Mouse (Mus musculus): ENCODE results near the gene Ifitm3. TPM values are rescaled to one million over a fixed set of nuclear protein-coding genes. Genes with fewer than 3 reads are reported as not detected.

Gene Ifitm3
- polyA plus RNA-seq, 1 experiment from 2014 or later, result 218 TPM

GRCm38 (mm10) chr7:140960026-140960425, 50.5 kb downstream of the Ifitm3 start:
- no peak for ATAC-seq (replicated peaks; ENCODE audit: extremely low read depth, insufficient read depth, low FRiP score)
- Histone ChIP-seq H3K9me3 (replicated peaks; ENCODE audit: control insufficient read depth, low read length) (no peaks in the 10 kb centered on the region), H3K36me3 (ENCODE audit: control insufficient read depth, insufficient read depth) (no peaks in the 10 kb centered on the region), H3K4me2 (ENCODE audit: low read depth, low read length) (no peak overlapping the region), H3K9ac (ENCODE audit: low read length) (no peak overlapping the region), H3K4me1 (ENCODE audit: control insufficient read depth, insufficient read depth, low read length) (peaks cover 10% of the 10 kb centered on the region), H3K27ac (ENCODE audit: low read length) (no peak overlapping the region), H3K27me3 (ENCODE audit: control insufficient read depth, insufficient read depth, low read length) (peaks cover 3% of the 10 kb centered on the region), H3K4me3 (ENCODE audit: low read length) (no peak overlapping the region)
- WGBS, result 76% methylated on average over 5 of the region's 5 CpGs

Other genes with a start within 250 kb of the Ifitm3 start
- not detected in 2 replicates for gene Cyp2e1, start 247.0 kb downstream of the Ifitm3 start, polyA plus RNA-seq (2015; fragmentation: Nextera tagmentation; extraction: Ambion mirVana)
- gene Syce1, start 222.9 kb downstream of the Ifitm3 start, polyA plus RNA-seq (2015; fragmentation: Nextera tagmentation; extraction: Ambion mirVana), result 0.14 and 0.34 TPM in 2 replicates
- 0.74 and 0.93 TPM in 2 replicates for gene Zfp941, start 188.6 kb downstream of the Ifitm3 start, polyA plus RNA-seq (2015; fragmentation: Nextera tagmentation; extraction: Ambion mirVana)
- gene Urah, start 175.8 kb downstream of the Ifitm3 start, polyA plus RNA-seq (2015; fragmentation: Nextera tagmentation; extraction: Ambion mirVana), result 1.0 and 1.1 TPM in 2 replicates
- 0.62 and 0.84 TPM in 2 replicates for gene Scgb1c1, start 165.2 kb downstream of the Ifitm3 start, polyA plus RNA-seq (2015; fragmentation: Nextera tagmentation; extraction: Ambion mirVana)
- gene Odf3, start 163.0 kb downstream of the Ifitm3 start, polyA plus RNA-seq (2015; fragmentation: Nextera tagmentation; extraction: Ambion mirVana), result not detected in 2 replicates
- gene Gm45785, start 154.4 kb downstream of the Ifitm3 start, polyA plus RNA-seq (2015; fragmentation: Nextera tagmentation; extraction: Ambion mirVana), result not detected in 2 replicates
- gene Ric8a, start 153.8 kb downstream of the Ifitm3 start, polyA plus RNA-seq (2015; fragmentation: Nextera tagmentation; extraction: Ambion mirVana), result 43.7 and 50.4 TPM in 2 replicates
- gene Bet1l, start 153.2 kb downstream of the Ifitm3 start, polyA plus RNA-seq (2015; fragmentation: Nextera tagmentation; extraction: Ambion mirVana), result 31.6 and 39.5 TPM in 2 replicates
- gene Psmd13, start 128.8 kb downstream of the Ifitm3 start, polyA plus RNA-seq (2015; fragmentation: Nextera tagmentation; extraction: Ambion mirVana), result 181 and 189 TPM in 2 replicates
- 65.4 and 71.2 TPM in 2 replicates for gene Sirt3, start 128.5 kb downstream of the Ifitm3 start, polyA plus RNA-seq (2015; fragmentation: Nextera tagmentation; extraction: Ambion mirVana)
- gene Cox8b, start 110.3 kb downstream of the Ifitm3 start, polyA plus RNA-seq (2015; fragmentation: Nextera tagmentation; extraction: Ambion mirVana), result 467 and 515 TPM in 2 replicates
- 0.82 and 1.6 TPM in 2 replicates for gene Nlrp6, start 89.9 kb downstream of the Ifitm3 start, polyA plus RNA-seq (2015; fragmentation: Nextera tagmentation; extraction: Ambion mirVana)
- 12.2 and 12.4 TPM in 2 replicates for gene Pgghg, start 69.4 kb downstream of the Ifitm3 start, polyA plus RNA-seq (2015; fragmentation: Nextera tagmentation; extraction: Ambion mirVana)
- gene Ifitm5, start 60.5 kb downstream of the Ifitm3 start, polyA plus RNA-seq (2015; fragmentation: Nextera tagmentation; extraction: Ambion mirVana), result 1.3 and 1.6 TPM in 2 replicates
- gene Gm45717, start 54.8 kb downstream of the Ifitm3 start, polyA plus RNA-seq (2015; fragmentation: Nextera tagmentation; extraction: Ambion mirVana), result 0.66 TPM in 1 of 2 replicates, not detected in the other
- gene Ifitm2, start 54.8 kb downstream of the Ifitm3 start, polyA plus RNA-seq (2015; fragmentation: Nextera tagmentation; extraction: Ambion mirVana), result 525 and 571 TPM in 2 replicates
- gene Ifitm1, start 43.5 kb downstream of the Ifitm3 start, polyA plus RNA-seq (2015; fragmentation: Nextera tagmentation; extraction: Ambion mirVana), result 24.0 and 34.8 TPM in 2 replicates
- gene Ifitm6, start 7.2 kb upstream of the Ifitm3 start, polyA plus RNA-seq (2015; fragmentation: Nextera tagmentation; extraction: Ambion mirVana), result 1.0 and 1.3 TPM in 2 replicates
- not detected in 2 replicates for gene Gm17387, start 18.4 kb upstream of the Ifitm3 start, polyA plus RNA-seq (2015; fragmentation: Nextera tagmentation; extraction: Ambion mirVana)
- gene B4galnt4, start 50.3 kb upstream of the Ifitm3 start, polyA plus RNA-seq (2015; fragmentation: Nextera tagmentation; extraction: Ambion mirVana), result 0.54 and 0.97 TPM in 2 replicates
- gene Pkp3, start 67.4 kb upstream of the Ifitm3 start, polyA plus RNA-seq (2015; fragmentation: Nextera tagmentation; extraction: Ambion mirVana), result 4.1 and 5.2 TPM in 2 replicates
- 7.4 and 8.5 TPM in 2 replicates for gene Sigirr, start 89.8 kb upstream of the Ifitm3 start, polyA plus RNA-seq (2015; fragmentation: Nextera tagmentation; extraction: Ambion mirVana)
- 0.49 and 1.00 TPM in 2 replicates for gene Ano9, start 107.0 kb upstream of the Ifitm3 start, polyA plus RNA-seq (2015; fragmentation: Nextera tagmentation; extraction: Ambion mirVana)
- gene Ptdss2, start 111.6 kb upstream of the Ifitm3 start, polyA plus RNA-seq (2015; fragmentation: Nextera tagmentation; extraction: Ambion mirVana), result 56.1 and 63.9 TPM in 2 replicates
- gene Rnh1, start 162.1 kb upstream of the Ifitm3 start, polyA plus RNA-seq (2015; fragmentation: Nextera tagmentation; extraction: Ambion mirVana), result 96.9 and 111 TPM in 2 replicates
- gene Hras, start 183.2 kb upstream of the Ifitm3 start, polyA plus RNA-seq (2015; fragmentation: Nextera tagmentation; extraction: Ambion mirVana), result 59.5 and 92.1 TPM in 2 replicates
- gene Lrrc56, start 183.4 kb upstream of the Ifitm3 start, polyA plus RNA-seq (2015; fragmentation: Nextera tagmentation; extraction: Ambion mirVana), result 3.0 and 4.1 TPM in 2 replicates
- 0.54 and 0.76 TPM in 2 replicates for gene Lmntd2, start 203.3 kb upstream of the Ifitm3 start, polyA plus RNA-seq (2015; fragmentation: Nextera tagmentation; extraction: Ambion mirVana)
- 16.1 and 17.2 TPM in 2 replicates for gene Rassf7, start 205.1 kb upstream of the Ifitm3 start, polyA plus RNA-seq (2015; fragmentation: Nextera tagmentation; extraction: Ambion mirVana)
- 43.5 and 50.7 TPM in 2 replicates for gene Phrf1, start 218.0 kb upstream of the Ifitm3 start, polyA plus RNA-seq (2015; fragmentation: Nextera tagmentation; extraction: Ambion mirVana)

Data from heart, embryonic 16.5 days (tissue).